37 mouse cellular contexts compared by ENCODE assay signal in genomic region chr2:104383589-104383988, GRCm38 (mm10). TPM values are rescaled to one million over a fixed set of nuclear protein-coding genes. Genes with fewer than 3 reads are reported as not detected.
"Had no signal": no experiment of that assay in that cellular context is flagged by ENCODE, and none has a peak within 500 bp of the region (broad histone marks: within the 10 kb centered on the region; RNA-seq: fewer than 3 reads in every experiment).

No protein-coding gene starts in this region.

- H3K4me1 ChIP-seq: limb, embryonic 15.5 days; liver, embryonic 12.5 days; liver, embryonic 13.5 days; liver, embryonic 15.5 days; lung, embryonic 15.5 days; megakaryocyte, embryonic 14.5 days had no signal

- H3K9ac ChIP-seq: limb, embryonic 12.5 days; limb, embryonic 13.5 days; limb, embryonic 15.5 days; liver, embryonic 12.5 days; liver, embryonic 13.5 days; liver, embryonic 14.5 days; liver, embryonic 15.5 days; liver, postnatal 0 days; lung, embryonic 14.5 days; lung, embryonic 15.5 days; midbrain, embryonic 12.5 days; midbrain, embryonic 13.5 days; midbrain, embryonic 15.5 days had no signal

- H3K4me2 ChIP-seq: limb, embryonic 12.5 days; limb, embryonic 13.5 days; limb, embryonic 15.5 days; liver, embryonic 11.5 days; liver, embryonic 12.5 days; liver, embryonic 13.5 days; liver, embryonic 15.5 days; lung, embryonic 14.5 days; lung, embryonic 15.5 days; midbrain, embryonic 11.5 days; midbrain, embryonic 12.5 days; midbrain, embryonic 13.5 days; midbrain, embryonic 15.5 days had no signal

- DNase-seq: left cerebral cortex, postnatal 4 days; liver; liver, embryonic 13.5 days; liver, postnatal 0 days; lung, adult 18-20 months; lung, adult 2 months; lung, embryonic 14.5 days; lung, postnatal 10 days; lung, postnatal 14 days; lung, postnatal 36 days; lung, postnatal 4 days; midbrain, embryonic 14.5 days had no signal

- H3K9me3 ChIP-seq: limb, embryonic 10.5 days; limb, embryonic 12.5 days; limb, embryonic 13.5 days; limb, embryonic 15.5 days; liver, embryonic 12.5 days; liver, embryonic 13.5 days; liver, embryonic 15.5 days; lung, embryonic 15.5 days; megakaryocyte, embryonic 14.5 days; midbrain, embryonic 10.5 days; midbrain, embryonic 12.5 days; midbrain, embryonic 13.5 days; midbrain, embryonic 15.5 days had no signal

- H3K27me3 ChIP-seq: lung, embryonic 15.5 days; midbrain, embryonic 12.5 days; midbrain, embryonic 13.5 days; midbrain, embryonic 15.5 days had no signal

- H3K4me3 ChIP-seq: limb, embryonic 10.5 days; limb, embryonic 12.5 days; limb, embryonic 13.5 days; limb, embryonic 15.5 days; liver, embryonic 12.5 days; liver, embryonic 13.5 days; liver, embryonic 15.5 days; lung, embryonic 15.5 days; megakaryocyte, embryonic 14.5 days; midbrain, embryonic 10.5 days; midbrain, embryonic 12.5 days; midbrain, embryonic 13.5 days; midbrain, embryonic 15.5 days; myocyte had no signal

- H3K36me3 ChIP-seq: limb, embryonic 10.5 days; limb, embryonic 12.5 days; limb, embryonic 13.5 days; limb, embryonic 15.5 days; liver, embryonic 12.5 days; liver, embryonic 13.5 days; liver, embryonic 15.5 days; lung, embryonic 15.5 days; midbrain, embryonic 10.5 days; midbrain, embryonic 12.5 days; midbrain, embryonic 13.5 days; midbrain, embryonic 15.5 days had no signal

- ATAC-seq: liver, embryonic 12.5 days; liver, postnatal 0 days; lung, postnatal 0 days; midbrain, embryonic 13.5 days; midbrain, embryonic 15.5 days; midbrain, embryonic 16.5 days had no signal

- H3K27ac ChIP-seq: limb, embryonic 10.5 days; limb, embryonic 12.5 days; limb, embryonic 13.5 days; limb, embryonic 15.5 days; liver, embryonic 12.5 days; liver, embryonic 13.5 days; liver, embryonic 14.5 days; liver, embryonic 15.5 days; lung, embryonic 15.5 days; macrophage; midbrain, embryonic 10.5 days; midbrain, embryonic 12.5 days; midbrain, embryonic 13.5 days; midbrain, embryonic 15.5 days had no signal

RNA-seq across cellular contexts. Expression of gene D430041D05Rik, which starts 27.2 kb away (rescaled TPM):
- total RNA-seq: liver, adult 2 months; megakaryocyte progenitor cell, adult 5-6 weeks; megakaryocyte, adult 5-6 weeks; megakaryocyte-erythroid progenitor cell, adult 5-6 weeks; monocyte, adult 5-6 weeks had no signal
- polyA plus RNA-seq: liver, adult 2 months; liver, embryonic 15.5 days; liver, embryonic 16.5 days; macrophage had no signal
